Mouse (Mus musculus): Measurements from ENCODE around the gene Tpmt. TPM values are rescaled to one million over a fixed set of nuclear protein-coding genes. Genes with fewer than 3 reads are reported as not detected.

The Tpmt gene
- total RNA-seq, 2 experiments from 2014 or later = 8.4 to 11.8 TPM

DNA sequence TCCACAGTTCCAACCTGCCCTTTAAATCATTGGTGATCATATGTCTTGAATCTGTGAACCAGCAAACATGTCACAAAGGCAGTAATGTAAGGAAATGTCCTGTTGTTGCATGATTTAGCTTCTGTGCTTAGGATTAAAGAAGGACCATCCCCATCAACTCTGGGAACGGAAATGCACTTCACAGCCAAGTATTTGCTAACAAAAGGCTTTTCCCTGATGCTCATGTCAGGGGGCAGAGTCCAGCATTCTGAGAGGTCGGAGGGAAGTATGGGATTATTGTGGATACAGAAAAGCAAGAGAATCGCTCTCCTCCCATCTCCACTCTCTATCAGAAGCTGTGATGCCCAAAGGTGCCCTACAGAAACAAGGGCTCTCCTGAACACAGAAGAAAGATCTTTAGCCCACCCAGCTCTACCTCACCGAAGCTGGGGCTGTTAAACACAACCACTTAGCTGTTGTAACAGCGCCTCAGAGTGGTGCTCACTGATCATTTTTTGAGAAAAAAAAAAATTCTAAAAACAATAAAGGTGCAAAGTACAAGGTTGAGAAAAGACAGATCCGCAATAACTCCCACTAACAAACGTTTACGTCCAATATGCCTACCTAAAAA is 2.4 kb downstream of the Tpmt start:
- DNase-seq = no peak

DNA sequence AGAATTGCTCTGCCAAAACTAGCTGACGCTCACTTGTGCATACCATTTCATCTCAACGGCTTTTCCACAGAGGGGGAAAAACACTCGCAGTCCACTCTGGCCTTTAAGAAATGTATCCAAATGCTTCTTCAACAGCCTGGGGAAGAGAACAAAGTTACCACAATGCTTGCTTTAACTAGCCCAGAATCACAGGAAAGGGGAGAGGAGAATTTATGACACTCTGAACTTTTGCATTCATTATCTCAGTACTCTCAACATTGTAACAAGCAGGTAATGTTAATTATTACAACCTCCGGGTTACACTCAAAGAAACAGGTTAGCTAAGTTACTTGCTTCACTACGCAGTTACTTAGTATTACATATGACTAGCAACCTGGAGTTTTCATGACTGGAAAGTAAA is 4.5 kb downstream of the Tpmt start:
- no peak for DNase-seq

DNA sequence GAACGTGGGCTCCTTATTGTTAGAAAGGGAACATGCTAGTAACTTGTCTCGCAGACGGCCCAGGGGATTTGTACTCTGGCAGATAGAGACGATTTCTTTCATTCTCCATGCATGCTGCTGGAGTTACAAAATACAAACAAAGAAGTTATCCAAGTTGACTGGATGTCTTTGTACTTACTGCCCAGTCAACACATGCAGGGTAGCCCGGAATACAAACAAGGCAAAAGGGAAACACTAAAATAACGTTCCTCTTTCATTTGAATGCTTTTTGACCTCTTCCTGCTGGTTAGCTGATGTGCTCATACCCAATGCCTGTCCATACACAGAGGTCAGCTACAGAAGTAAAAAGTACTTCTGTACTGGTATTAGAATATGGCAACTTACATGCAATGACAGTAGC is 6.6 kb downstream of the Tpmt start:
- DNase-seq = no peak

DNA sequence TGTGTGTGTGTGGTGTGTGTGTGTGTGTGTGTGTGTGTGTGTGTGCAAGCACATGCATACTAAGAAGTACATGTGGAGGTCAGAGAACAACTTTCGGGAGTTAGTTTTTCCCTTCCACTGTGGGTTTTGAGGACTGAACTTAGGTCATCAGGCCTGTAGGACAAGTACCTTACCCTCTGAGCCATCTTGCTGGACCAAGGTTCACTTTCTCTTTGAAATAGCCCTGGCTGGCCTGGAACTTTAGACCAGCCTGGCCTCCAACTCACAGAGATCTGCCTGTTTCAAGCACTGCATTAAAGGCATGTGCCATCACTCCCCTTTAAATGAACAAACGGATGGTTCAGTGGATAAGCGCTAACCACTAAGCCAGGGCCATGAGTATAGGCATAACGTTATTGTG is 10.9 kb downstream of the Tpmt start:
- DNase-seq = no peak

DNA sequence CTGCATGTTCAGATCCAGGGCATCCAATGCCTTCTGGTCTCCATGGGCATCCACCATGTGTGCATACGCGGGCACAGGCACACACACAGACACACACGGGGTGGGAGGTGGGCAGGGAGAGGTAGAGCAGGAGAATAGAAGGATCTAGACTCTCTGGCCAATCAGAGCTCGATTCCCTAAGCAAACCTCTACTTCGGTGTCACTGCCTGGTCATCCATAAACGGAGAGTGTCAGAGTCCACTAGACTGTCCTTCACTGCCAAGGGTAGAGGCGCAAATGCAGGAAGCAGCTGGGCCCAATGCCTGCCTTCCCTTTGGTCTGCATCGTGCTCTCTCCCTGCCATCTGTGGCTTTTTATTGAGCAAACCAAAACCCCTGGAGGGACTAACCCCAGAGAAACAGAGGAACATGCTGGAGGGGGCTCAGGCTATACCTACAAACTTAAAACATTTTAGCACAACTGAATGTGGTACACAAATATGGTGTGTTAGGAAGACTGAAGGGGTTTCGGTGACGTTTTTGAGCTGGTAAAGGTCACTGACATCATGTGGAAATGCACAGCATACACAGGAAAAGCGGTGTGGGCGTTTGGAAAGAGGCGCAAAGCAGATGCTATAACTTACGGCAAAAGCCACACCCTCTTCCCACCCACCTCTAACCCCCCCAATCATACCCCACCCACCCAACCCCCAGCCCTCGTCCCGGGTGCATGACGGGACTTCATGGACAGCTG is 14.0 kb downstream of the Tpmt start:
- DNase-seq = no peak

DNA sequence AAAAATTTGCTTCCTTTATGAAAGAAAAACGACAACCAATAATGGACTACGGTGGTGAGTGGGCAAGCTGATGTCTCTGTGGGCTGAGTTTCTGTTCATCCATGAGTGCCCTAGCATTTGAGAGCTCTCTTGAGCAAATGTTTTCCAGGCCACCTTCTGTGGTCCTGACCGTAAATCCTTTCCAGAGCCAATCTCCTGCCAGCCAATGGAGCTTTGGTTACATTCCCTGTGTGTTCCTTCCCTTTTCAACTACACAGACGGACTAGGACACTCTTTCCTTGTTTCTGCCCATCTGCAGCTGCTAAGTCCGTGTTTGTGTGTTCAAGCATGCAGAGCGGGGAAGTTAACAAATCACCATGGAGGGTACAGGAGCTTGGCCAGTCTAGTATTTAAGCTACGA is 23.7 kb downstream of the Tpmt start:
- DNase-seq = no peak

DNA sequence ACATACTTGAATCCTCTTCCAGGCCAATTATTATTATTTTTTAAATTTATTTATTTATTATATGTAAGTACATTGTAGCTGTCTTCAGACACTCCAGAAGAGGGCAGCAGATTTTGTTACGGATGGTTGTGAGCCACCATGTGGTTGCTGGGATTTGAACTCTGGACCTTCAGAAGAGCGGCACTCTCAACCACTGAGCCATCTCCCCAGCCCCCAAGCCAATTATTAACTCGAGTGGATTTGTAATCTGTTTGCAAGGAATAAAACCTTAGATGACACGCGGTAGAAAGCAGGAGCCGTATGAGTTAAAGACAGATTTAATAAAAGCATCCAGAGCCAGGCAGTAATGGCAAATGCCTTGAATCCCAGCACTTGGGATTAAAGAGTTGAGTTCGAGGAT is 24.8 kb downstream of the Tpmt start:
- no peak for DNase-seq

DNA sequence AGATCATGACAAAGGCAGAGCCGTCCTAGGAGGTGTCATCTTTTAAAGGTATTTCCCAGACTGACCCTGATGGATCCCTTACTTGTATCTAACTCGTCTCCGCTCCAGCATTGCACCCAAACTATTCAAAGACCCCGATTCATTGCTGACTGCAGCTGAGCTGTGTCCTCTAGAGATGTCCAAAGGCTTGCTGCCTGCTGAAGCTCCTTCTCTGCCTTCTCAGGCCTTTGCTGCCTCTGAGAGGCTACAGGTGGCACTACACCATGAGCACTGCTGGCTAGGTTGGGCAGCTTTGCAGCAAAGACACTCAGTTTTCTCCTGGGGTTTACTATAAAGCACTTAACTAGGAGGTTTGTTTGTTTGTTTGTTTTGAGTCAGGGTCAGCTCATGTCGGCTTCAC is 27.3 kb downstream of the Tpmt start:
- DNase-seq = peak; percentile 37 to 48

DNA sequence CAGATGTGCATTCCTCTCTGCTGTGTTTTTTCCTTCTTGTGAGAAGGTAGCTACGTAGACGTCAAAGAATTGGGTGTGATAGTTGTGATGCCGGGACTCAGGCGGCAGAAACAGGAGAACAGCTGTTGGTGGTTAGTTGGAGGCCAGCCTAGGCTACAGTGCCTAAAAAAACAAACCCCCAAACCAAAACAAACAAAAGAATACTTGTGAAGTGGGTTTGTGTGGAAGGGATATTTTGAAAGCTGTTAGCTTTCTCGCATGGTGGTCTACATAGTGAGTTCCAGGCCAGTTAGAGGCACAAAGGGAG is 29.4 kb downstream of the Tpmt start:
- DNase-seq = no peak

DNA sequence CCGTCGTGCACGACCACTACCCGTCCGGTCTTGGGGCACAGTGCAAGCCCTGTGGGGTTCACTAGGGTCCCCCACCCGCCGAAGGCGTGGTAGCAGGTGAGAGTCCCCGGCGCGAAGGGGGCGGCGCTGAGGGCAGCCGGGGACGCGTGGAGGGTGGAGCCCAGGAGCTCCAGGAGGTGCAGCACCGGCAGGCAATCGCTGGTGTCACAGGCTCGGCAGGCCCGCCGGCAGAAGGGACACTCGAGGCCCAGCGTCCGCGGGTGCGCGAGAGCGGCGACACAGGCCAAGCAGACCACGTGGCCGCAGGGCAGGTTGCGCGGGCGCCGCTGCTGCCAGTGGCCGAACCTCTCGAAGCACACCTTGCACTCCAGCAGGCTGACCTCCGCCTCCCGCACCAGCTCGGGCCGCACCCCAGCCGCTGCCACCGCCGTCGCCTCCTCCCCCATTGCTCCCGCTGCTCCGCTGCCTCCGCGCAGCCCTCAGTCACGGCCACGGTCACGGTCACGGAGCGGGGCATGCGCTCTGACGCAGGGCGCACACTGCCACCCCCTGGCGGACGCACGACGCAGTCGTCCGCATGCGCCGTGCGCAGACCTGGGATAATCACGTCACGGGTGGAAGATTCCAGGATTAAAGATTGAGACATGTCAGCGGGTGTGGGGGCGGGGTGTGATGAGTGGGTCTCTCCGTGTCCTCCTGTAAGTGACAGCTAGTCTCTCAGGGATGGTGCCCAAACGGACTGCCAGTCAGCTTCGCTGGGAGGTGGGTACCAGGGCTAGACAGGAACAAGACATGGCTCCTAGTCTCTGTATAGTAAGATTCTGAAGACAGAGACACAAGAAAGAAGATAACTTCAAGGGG is 30.0 kb downstream of the Tpmt start, which contains the start of gene Nhlrc1:
TSS of gene Nhlrc1 (minus strand) at position 517 of the 861 bp plus-strand sequence.
- peak; percentile 85 to 86 for DNase-seq

DNA sequence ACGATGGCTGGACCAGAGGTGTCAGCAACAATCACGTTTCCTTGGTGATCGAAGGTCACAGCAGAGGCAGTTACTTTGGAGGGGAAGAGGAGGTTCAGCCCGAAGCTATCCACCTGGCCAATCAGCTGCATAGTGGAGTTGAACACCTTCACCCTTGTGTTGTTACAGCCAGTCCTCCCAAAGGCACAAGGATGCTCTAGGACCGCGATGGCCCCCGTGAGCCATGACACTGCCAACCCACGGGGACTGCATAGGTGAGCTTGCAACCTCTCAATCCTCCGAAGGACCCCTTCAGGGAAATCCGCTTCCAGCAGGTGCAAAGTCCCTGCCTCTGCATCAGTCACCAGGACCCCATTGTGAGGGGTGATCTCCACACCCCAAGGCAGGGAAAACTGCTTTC is 30.8 kb downstream of the Tpmt start:
- DNase-seq = no peak

DNA sequence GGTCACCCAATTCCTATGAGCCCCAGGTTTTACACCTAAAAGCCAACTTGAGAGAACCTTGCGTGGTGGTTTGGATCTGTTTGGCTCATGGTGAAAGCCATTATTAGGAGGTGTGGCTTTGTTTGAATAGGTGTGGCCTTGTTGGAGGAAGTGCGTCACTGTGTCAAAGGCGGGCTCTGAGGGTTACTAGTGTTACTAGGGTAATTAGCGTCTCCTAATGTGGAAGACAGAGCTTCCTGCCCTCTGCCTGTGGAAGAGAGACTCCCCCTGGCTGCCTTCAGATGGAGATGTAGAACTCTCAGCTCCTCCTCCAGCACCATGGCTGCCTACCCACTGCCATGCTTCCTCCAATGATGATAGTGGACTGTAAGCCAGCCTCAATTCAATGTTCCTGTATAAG is 42.9 kb downstream of the Tpmt start:
- no peak for DNase-seq

DNA sequence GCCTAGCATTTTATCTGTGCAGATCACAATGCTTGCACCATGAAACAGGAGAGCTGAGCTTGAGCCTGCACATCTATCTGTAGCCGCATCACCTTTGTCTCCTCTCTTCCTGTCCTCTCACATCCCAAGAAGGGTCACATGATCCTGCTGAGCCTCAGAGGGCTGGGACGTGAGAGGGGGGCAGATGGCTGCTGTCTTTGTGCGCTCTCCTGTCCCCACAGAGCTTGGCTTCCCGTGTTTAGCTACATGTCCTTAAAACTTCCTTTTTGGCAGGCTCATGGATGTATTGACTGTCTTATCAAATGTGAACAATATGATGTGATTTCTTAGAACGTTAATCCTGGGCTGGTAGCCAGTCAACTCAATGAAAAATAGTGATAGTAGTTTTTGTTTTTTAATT is 45.0 kb downstream of the Tpmt start:
- no peak for DNase-seq

DNA sequence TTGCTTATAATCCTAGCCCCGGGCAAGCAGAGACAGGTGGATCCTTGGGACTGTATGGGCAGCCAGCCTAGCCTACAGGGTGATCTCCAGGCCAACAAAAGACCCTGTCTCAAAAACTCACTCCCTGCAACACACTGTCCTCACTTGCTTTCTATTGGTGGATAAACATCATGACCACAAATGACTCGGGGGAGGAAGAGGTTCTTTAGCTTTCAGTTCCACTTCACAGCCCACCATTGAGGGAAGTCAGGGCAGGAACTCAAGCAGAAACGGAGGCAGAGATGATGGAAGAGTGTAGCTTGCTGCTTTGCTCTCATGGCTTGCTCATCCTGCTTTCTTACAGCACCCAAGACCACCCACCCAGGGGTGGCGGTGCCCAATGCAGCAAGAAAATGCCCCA is 47.2 kb downstream of the Tpmt start:
- no peak for DNase-seq

DNA sequence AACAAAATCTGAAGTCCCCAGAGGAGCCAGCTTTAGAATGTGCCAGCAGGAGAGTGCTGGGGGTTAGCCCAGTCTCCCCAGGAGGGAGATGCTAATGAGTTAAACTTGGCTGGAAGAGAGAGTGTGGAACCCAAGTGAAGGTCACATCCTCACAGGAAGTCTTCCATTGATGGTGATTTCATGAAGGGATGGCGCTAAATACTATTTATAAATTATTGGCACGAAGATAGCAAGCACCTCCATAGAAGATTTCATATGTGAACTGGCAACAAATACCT is 51.3 kb downstream of the Tpmt start:
- DNase-seq = no peak

DNA sequence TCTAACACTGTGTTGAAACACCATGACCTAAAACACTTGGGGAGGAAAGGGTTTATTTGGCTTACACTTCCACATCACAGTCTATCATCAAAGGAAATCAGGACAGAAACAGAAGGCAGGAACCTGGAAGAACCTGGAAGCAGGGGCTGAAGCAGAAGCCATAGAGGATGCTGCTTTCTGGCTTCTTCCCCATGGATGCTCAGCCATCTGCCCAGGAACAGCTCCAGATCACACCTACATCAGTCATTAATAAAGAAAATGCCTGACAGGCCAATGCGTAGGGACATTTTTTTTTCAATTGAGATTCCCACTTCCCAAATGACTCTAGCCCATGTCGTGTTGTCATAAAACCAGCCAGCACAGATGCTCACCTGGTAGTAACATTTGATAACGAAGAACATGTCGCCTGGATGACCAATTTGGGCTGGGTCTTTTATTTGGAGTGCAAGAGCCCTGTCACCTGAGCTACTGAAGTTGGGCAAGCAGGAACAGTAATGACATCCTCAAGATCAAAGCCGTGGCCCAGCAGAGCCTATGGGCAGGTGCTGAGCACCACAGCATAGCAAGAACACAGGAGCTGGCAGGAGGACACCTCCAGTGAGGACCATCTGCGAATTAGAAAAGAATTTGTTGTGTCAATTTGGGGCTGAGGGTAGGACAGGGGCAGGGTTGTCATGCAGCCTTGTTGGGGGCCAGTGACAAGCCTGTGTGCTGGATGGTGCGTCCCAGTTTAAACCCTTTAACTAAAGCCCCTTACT is 51.8 kb downstream of the Tpmt start:
- DNase-seq = no peak

DNA sequence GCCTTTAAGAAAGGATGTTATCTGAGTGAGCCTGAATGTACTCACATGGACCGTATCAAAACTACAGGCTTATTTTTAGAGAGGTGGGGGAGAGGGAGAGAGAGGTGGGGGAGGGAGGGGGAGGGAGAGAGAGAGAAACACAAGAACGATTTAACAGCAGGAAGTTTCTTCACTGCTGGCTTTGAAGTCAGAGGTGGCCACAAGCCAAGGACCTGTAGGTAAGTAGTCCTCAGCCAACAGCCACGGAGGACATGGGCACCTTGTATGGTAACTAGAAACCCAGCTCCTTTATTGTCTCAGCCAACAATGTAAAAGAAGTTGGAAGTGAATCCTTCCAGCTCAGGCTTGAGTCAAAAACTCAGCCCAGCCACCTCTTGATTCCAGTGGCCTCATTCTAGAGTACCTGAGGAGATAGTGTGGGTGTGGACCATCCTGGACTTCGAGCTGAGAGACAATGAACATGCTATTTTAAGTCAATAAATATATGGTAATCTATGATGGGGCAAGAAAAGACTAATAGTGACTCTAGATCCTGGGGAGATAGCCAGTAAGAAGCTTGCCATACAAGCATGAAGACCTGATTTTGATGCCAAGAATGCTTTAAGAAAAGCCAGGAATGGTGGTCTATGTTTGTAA is 54.0 kb downstream of the Tpmt start:
- no peak for DNase-seq

DNA sequence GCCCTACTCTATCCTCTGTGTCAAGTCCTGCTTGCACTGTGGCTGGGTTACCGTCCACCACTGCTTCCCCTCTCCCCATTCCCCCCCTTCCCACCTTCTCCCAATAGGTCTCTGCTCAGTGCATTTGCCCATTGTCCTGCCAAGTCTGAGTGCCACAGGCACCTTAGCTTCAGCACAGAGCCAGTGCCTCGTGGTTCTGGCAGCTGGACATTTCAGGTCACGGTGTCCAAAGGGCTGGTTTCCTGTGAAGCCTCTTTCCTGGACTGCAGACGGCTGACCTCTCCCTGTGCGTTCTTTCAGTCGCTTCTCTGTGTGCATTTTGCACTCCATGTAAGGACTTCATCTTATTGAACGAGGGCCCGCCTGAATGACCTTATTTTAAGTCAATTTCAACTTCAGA is 56.6 kb downstream of the Tpmt start:
- DNase-seq = no peak

DNA sequence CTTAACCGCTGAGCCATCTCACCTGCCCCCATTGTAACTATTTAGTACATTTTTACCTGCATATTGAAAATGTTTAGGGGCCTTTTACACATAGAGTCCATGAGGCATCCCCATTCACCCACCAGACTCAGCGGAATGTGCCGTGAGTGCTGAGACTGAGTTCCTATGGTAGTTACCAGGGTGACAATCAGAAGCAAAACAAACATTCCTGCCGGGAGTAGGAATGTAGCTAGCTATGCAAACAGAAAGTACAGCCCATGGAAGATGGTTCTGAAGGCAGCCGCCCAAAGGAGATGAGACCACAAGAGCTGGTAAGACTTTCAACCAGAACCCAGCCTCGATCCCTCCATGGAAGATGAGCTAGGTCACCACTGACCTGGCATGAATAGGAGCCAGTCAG is 58.3 kb downstream of the Tpmt start:
- DNase-seq = no peak

DNA sequence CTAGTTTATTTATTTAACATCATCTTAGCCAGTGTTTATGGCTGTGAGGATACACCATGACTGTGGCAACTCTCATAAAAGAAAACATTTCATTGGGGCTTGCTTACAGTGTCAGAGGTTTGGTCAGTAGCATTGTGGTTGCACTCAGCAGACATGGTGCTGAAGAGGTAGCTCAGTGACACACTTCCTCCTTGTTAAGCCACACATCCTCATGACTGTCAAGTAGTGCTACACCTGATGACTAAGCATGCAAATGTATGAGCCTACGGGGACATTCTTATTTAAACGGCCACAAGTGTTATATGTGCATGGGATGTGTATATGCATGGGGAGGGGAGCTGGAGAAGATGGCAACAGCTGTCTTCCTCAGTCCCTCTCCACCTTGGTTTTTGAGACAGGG is 60.7 kb downstream of the Tpmt start:
- no peak for DNase-seq

DNA sequence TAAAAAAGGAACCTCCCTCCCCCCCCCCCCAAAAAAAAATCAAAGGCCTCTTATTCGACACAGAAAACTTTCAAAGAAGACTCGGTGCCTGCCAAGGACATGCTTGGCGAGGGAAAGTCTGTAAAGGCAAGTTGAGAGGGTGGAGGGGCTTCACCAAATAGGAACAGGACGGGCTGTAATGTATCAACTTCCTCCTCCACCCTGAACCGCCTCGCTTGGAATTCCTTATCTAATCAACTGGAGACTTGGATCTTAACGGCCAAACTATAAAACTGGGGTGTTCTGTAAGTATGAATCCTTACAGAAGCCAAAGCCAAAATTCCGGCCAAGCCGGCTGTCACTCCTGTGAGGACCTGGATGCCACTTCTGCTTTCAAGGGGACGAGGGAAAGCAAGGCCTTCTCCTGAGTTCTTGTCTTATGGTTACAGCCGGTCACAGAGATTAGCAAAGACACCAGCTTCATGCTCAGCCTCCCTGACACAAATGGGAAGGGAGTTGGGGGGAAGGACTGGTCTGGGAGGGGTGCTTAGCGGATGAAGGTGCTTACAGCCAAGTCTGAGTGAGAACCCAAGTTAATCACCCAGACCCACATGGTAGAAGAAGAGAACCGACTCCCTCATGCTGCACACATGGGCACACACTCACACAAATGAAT is 64.6 kb downstream of the Tpmt start:
- no peak for DNase-seq

DNA sequence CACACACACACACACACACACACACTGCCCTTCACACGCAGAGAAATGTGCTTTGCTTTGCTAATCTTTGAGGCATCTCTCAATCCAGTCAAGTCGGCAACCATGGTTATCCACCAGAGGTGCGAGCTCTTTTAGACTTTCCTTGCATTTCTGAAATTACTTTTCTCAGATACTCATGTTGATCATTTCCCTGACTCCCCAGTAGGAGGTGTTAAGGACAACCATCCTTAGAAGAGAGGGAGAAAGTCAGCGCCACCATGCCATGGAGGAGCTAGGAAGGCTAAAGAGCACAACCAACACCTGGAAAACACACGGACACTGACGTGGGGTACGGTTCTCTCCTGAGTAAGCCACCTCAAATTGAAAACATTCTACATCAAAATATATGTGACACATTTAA is 68.0 kb downstream of the Tpmt start:
- no peak for DNase-seq
